Mouse (Mus musculus) embryonic fibroblast, embryonic 13.5 days (primary cell): Measurements from ENCODE around the gene Fxr2. TPM values are rescaled to one million over a fixed set of nuclear protein-coding genes. Genes with fewer than 3 reads are reported as not detected.

Source experiments
- H3K27ac ChIP-seq: 2 replicates; pipeline ENCODE4 v1.5.1; 2012; ENCODE audit warnings: low read length, control low read depth, inconsistent platforms; ENCODE audit not compliant: insufficient read depth
- H3K4me1 ChIP-seq: 2 replicates; pipeline ENCODE4 v1.6.1; 2011; ENCODE audit warnings: low read length; ENCODE audit not compliant: control insufficient read depth, insufficient read depth
- H3K4me3 ChIP-seq: 2 replicates; pipeline ENCODE4 v1.5.1; 2011; ENCODE audit warnings: mild to moderate bottlenecking, control low read depth, low read length; ENCODE audit not compliant: insufficient read depth
- CTCF ChIP-seq: IDR thresholded peaks from 2 replicates; pipeline ENCODE4 v1.5.1; 2011; ENCODE audit warnings: mild to moderate bottlenecking, control low read depth, low read length, moderate library complexity, borderline replicate concordance; ENCODE audit not compliant: insufficient read depth
- POLR2A ChIP-seq: IDR thresholded peaks from 2 replicates; pipeline ENCODE4 v1.6.1; 2011; ENCODE audit warnings: low read depth, mild to moderate bottlenecking, control low read depth, low read length, moderate library complexity
- polyA plus RNA-seq: library from polyadenylated mRNA; stranded (reverse); fragments of >200 nt; gene quantifications from 2 replicates; pipeline ENCODE4 v1.2.4, GENCODE M21; 2011; ENCODE audit warnings: low read depth; ENCODE audit not compliant: missing spikeins, insufficient read length

Fxr2 gene
- polyA plus RNA-seq, 1 experiment, result 71.7 TPM

DNA sequence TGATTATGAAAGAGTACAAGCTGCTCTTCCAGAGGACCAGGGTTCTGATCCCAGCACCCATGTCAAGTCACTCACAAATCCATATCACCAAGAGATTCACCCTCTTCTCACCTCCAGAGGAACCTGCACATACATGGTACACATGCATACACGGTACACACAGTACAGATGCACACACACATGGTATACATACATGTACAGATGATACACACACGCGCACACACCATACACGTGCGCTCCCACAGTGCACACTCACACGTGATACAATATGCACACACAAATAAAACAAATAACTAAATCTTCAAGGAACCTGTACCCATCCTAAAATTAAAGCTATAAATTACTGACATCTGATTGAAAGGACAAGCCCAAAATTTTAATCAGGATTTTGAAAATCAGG, 37.9 kb upstream of the Fxr2 start:
- H3K4me3 ChIP-seq, result no peak overlapping the region
- no peak overlapping the region for H3K27ac ChIP-seq
- H3K4me1 ChIP-seq, result no peaks in the 10 kb centered on the region
- TF ChIP-seq CTCF (no peak), POLR2A (no peak)

DNA sequence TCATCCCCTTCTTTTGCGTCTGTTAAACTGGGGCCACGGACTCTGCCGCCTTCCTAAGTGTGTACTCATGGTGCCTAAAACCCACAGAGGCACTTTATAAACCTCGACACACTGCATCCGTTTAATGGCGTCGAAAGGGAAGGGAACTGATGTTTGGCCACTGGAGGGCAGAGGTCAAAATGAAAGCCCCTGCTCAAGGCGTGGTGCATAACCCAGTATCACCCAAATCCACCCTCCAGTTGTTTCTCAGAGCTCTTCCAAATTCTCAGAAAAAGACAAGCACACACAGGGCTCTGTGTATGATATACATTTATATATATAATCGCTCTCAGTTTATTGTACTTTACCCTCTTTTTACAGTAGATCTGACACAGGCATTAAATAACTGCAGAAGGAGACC, 33.4 kb upstream of the Fxr2 start:
- Histone ChIP-seq H3K4me1 (peaks cover 5% of the 10 kb centered on the region), H3K27ac (no peak overlapping the region), H3K4me3 (no peak overlapping the region)
- TF ChIP-seq POLR2A (no peak), CTCF (no peak)

DNA sequence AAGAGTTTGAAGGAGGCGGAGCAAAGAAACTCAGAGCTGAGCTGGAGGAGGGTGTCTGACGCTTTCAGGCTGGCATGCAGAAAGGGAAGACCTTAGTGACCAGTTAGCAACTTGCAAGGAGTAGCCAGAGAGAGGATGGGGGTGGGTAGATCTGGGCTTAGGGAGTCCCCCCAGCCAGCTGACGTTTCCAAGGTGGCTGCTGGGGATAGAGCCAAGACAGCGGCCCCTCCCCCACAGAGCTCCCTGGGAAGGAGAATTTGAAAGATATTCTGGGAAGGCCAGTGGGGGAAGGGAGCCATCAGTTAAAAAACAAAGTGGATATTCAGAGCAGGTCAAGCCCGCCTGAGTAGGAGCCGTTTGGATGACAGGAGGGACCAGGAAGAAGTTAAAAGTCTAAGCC, 32.7 kb upstream of the Fxr2 start:
- Histone ChIP-seq H3K27ac (peak overlapping the region; percentile 10; the same call in 1 of the 2 replicates), H3K4me3 (no peak overlapping the region), H3K4me1 (peaks cover 5% of the 10 kb centered on the region)
- no peak for TF ChIP-seq CTCF
- no peak for TF ChIP-seq POLR2A

DNA sequence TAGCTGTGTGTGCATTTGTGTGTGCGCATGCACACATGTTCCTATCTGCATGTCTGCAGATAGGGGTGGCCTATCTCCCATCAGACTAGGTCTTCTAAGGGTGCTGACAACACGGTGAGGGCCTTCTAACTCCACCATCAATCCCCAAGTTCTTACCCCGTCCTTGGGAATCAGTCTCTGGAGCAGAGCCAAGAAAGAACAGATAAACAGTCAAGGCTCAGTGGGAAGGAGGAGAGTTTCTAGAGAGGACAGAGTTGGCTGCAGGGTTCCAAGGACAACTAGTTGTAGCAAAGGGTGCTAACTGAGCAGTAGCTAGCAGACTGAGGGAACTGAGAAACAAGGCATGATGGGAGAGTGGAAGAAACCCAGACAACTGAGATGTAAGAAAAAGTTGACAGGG, 31.0 kb upstream of the Fxr2 start:
- Histone ChIP-seq H3K4me3 (no peak overlapping the region), H3K27ac (no peak overlapping the region), H3K4me1 (peaks cover 5% of the 10 kb centered on the region)
- TF ChIP-seq CTCF (no peak), POLR2A (no peak)

DNA sequence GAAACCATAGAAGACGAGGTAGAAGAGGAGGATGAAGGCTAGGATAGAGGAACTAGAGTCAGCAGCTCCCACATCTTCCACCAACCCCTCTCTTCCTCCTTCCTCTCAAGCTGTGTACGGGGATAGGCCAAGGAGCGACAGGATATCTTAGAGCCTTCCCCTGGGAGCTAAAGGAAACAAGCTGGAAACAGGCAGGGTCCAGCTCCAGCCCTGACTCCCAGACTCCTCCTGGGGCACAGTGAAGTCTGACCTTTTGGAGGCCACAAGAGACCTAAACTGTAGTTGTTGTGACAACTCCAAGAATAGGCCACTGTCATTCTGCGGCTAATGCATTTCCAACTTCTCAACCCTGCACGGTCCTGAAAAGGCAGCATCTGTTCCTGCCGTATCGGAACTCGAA, 29.3 kb upstream of the Fxr2 start:
- peaks cover 5% of the 10 kb centered on the region for H3K4me1 ChIP-seq
- H3K4me3 ChIP-seq, result no peak overlapping the region
- TF ChIP-seq POLR2A (no peak), CTCF (no peak)
- no peak overlapping the region for H3K27ac ChIP-seq

DNA sequence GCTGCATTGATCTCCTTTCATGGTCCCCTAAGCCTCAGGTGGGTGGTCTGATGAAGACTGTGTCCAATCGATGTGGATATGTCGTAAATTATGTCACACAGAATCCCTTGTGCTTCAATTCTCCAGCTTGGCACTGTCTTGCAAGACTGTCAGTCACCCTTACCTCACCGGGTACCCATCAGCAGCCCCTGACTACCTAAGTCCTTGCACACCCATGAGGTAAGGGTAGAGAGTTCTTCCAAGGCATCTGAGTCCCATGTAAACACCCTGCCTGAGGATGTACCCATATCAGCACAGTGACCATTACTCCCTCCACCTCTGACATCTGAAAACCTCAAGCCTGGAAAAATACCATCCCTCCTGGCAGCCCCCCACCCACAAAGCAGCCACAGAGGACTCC, 28.4 kb upstream of the Fxr2 start:
- H3K27ac ChIP-seq, result no peak overlapping the region
- H3K4me3 ChIP-seq, result no peak overlapping the region
- peaks cover 5% of the 10 kb centered on the region for H3K4me1 ChIP-seq
- TF ChIP-seq POLR2A, result no peak
- no peak for TF ChIP-seq CTCF

DNA sequence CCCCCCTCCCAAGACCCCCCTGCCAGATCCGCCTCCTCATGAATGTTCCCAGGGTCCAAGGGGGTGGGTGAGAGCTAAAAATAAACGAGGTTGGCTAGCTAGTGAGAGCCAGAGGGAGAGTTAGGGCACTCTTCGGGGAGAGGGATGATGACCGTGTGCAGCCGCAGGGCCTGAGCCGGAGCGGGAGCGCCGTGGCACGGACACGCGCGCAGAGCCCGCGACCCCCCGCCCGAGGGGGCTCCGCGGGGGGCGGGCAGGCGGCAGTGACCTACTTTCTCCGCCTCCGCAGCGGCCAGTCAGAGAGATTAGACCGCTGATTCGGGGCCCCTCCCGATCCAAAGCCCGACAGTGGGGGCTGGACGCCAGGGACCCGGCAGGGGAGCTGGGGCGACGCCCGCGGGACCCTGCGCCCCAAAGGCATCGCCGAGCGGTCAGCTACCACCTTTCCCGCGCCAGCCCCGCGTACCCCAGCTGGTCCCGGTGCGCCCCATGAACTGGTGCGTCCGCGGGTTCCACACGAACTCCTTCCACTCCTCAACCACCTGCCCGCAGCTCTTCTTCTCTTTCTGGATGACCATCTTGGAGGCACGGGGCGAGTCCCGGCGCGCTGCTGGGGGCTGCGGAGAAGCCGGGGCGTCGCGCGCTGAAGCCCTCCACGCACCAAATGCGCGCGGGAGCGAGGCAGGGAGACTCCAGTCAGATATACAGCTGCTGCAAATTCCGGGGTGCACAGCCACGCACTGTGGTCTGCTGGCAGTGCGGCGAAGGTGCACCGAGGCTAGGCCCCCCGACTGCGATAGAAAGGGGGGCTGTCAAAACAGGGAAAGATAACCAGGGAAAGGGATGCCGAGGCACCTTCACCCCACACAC, 27.8 kb upstream of the Fxr2 start:
- Histone ChIP-seq H3K4me1 (peaks cover 5% of the 10 kb centered on the region), H3K27ac (no peak overlapping the region), H3K4me3 (peak overlapping the region; percentile 44)
- no peak for TF ChIP-seq CTCF

DNA sequence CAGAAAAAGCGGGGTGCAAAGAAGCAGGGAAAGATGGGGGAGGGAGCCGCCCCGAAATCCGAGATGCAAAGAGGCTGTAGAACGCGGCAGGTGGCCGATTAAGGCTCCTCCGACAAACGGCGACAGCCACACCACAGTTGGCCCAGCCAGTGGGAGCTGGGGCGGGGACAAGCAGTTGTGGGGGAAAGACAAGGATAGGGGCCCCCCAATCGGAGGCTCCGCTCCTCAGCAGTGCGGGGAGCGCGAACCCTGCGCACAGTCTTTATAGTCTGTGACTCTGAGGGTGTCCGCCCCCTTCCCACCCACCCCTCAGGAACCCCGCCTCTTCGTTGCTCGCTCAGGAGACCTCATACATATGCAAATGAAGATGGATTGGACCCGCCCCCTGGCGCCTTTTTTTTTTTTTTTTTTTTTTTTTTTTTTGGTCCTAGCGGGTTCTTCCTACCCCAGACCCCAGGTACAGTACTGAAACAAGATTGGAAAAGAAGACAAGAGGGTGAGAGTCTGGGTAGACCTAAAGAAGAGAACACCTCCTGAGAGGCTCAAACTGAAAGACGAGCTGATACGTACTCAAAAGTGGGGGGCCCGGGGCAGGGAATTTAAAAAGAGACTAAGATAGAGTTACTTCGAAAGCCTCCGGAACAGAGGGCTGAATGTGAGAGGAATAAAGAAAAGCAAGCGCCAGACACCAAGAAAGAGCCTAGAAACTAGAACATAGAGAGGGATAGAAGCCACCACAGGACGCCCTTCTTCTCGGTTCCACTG, 26.9 kb upstream of the Fxr2 start, which contains the start of gene Atp1b2:
Gene Atp1b2, minus strand, starts transcription at position 217 of the 765 bp plus-strand sequence.
- TF ChIP-seq CTCF, result no peak
- TF ChIP-seq POLR2A, result peak; percentile 86
- H3K4me1 ChIP-seq, result no peaks in the 10 kb centered on the region
- no peak within 1 kb of the TSS for H3K27ac ChIP-seq
- peak within 1 kb of the TSS; percentile 44 for H3K4me3 ChIP-seq

DNA sequence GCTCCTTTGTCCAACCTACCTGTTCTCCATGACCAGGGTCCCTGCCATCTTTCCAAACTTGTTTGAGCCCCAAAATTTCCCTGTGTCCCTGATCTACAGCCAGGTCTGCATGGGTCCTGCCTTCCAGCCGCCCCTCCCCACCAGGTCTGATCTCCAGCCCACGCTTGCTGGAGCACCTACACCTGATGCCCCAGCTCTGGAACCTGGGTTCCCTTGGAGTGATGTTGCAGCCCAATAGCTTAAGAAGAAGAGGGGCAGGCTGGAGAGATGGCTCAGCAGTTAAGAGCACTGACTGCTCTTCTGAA, 26.3 kb upstream of the Fxr2 start:
- H3K27ac ChIP-seq, result no peak overlapping the region
- H3K4me1 ChIP-seq, result no peaks in the 10 kb centered on the region
- TF ChIP-seq POLR2A, result no peak
- TF ChIP-seq CTCF, result no peak
- H3K4me3 ChIP-seq, result no peak overlapping the region

DNA sequence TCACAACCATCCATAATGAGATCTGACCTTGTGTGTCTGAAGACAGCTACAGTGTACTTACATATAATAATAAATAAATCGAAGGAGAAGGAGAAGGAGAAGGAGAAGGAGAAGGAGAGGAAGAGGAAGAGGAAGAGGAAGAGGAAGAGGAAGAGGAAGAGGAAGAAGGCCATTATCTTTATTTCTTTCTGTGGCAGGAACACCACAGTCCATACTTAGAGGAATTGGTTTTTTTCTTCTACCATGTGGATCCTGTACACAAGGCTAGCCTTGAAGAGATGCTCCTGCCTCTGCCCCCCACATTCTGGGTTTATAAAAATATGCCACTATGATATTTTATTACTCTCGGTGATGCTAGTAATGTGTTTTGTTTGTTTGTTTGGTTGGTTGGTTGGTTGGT, 26.0 kb upstream of the Fxr2 start:
- no peaks in the 10 kb centered on the region for H3K4me1 ChIP-seq
- H3K4me3 ChIP-seq, result no peak overlapping the region
- no peak for TF ChIP-seq CTCF
- no peak for TF ChIP-seq POLR2A
- H3K27ac ChIP-seq, result no peak overlapping the region
